Mouse (Mus musculus) CD8-positive naive resting alpha-beta T cell, adult 2 months (primary cell): ENCODE measurements around the gene 1700021F07Rik.

Experiments
- DNase-seq, 2 experiments: peaks; one replicate each; pipeline ENCODE4 v3.0.0; 2022; ENCODE audit warnings: low read depth in 2 of 2, low spot score in 2 of 2

Gene 1700021F07Rik

GRCm38 (mm10) chr2:173522376-173522775 is at the start of gene 1700021F07Rik:
1700021F07Rik (plus strand) TSS chr2:173522586.
- no peak for DNase-seq

GRCm38 (mm10) chr2:173473233-173473632 is 49.2 kb upstream of the 1700021F07Rik start:
- DNase-seq: no peak

GRCm38 (mm10) chr2:173479050-173479449 is 43.3 kb upstream of the 1700021F07Rik start:
- DNase-seq: no peak

DNA sequence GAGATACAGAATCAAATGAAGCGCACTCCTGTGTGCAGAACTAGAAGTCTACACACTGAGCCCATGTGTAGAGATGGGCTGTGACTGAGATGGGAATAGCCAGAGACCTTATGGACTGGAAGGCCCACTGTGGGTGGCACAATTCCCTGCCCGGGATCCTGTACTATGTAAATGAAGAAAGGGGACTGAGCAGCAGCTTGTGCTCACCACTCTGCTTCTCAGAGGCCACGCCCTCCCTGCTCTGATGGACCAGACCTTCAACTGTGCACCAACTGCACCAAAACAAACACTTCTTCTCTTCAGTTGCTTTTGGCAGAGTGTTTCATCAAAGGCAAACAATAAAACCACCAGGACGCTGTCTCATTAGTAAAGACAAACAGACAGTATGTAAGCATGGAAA is 37.9 kb upstream of the 1700021F07Rik start:
- no peak for DNase-seq

DNA sequence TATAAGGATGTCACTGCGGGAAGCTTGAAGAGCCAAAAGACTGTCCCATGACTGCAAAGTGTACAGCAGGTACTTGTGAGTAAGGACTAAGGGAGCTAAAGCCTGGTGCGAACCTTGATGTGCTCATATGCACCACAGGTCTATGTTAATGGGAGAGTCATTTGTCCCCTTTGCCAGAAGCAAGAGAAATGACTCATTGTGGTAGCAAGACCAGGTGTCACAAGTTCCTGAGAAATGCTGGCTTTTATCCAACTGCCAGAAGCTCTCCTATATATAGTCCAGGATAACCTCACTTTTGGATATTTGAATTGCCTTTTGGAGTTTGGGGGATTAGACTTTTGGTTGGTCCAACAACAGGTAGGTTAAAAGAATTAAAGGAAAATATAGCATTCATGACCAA is 22.8 kb upstream of the 1700021F07Rik start:
- DNase-seq: no peak

GRCm38 (mm10) chr2:173513977-173514376 is 8.4 kb upstream of the 1700021F07Rik start:
- no peak for DNase-seq

GRCm38 (mm10) chr2:173515186-173515585 is 7.2 kb upstream of the 1700021F07Rik start:
- DNase-seq: no peak

- DNase-seq: no peak
Measured at GRCm38 (mm10) chr2:173516150-173516855, 6.1 kb upstream of the 1700021F07Rik start.

DNA sequence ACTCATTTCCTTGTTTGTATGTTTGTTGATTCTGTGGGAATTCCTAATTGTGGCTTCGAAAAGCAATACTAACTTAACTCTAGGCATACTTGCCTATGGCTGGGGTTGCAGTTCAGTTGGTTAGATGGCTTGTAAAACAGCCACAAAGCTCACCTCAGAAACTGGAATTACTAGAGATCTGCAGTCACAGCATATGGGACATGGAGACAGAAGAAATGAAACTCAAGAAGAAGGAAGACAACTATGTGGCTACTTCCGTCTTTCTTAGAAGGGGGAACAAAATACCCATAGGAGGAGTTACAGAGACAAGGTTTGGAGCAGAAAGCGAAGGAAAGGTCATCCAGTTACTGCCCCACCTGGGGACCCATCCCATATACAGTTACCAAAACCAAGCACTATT is 6.1 kb downstream of the 1700021F07Rik start:
- DNase-seq: no peak

DNA sequence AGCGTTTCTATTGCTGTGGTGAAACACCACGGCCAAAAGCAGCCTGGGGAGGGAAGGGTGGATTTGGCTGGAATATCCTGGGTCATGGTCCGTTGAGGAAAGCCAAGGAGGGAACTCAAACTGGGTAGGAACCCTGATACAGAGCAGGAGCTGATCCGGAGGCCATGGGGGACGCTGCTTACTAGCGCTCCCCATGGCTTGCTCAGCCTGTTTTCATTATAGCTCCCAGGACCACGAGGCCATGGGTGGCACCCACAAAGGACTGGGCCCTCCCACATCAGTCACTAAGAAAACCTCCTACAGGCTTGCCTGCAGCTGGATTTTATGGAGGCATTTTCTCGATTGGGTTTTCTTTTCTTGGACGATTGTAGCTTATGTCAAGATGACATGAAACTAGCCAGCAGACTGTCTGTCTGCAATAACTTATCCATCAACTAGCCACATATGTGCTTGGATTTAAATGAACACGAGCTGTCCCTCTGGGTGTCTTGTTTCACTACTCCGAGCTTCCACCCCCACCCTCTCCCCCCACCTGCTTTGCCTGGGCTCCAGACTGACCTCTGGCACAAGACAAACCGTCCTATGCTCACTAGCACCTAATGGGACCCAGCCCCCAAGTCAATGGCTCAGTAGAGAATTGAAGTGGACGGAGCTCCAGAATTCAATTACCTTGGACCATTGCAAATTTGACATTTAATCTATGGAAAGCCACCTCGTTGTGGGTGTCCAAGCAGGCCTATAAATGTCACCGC is 10.5 kb downstream of the 1700021F07Rik start:
- no peak for DNase-seq

DNA sequence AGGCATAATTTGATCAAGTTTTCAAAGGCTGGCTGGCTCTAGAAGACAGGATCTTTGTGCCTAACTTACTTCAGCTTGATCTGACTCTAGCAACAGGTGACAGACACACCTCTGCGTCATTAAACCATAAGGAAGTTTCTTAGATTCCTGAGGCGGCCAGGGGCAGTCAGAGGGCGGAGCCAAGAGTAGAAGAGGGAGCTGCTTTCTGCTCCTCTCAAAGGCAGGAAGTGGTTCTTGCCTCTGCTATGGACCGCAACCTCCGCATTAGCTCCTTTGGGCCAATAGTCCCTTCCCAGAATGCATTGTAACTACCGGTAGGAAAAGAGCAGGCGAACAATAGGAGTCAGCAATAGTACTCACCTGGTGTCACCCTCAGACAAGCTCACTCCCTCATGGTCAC is 12.2 kb downstream of the 1700021F07Rik start:
- DNase-seq: peak; percentile 61 to 69

- no peak for DNase-seq
Measured at GRCm38 (mm10) chr2:173535390-173535789, 13.0 kb downstream of the 1700021F07Rik start.

- no peak for DNase-seq
Measured at GRCm38 (mm10) chr2:173535886-173536285, 13.5 kb downstream of the 1700021F07Rik start.

DNA sequence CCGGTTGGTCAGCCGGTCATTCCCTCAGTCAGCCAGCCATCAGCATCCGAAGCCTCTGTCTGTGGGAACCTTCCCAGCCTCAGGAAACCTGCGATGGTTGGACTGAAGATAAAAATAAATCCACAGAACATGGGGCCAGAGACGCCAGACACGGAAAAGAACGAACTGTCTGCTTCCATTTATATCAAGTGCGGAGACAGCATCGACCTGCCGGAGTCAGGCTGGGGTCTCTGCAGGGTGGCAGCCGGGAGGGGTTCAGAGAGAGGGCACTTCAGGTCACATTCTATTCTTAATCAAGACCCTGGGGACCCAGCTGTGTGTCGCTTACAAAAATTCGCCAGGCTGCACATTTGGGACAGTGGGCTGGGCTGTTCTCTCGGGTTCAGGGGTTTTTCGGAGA is 17.4 kb downstream of the 1700021F07Rik start:
- no peak for DNase-seq

- peak; percentile 20 to 27 for DNase-seq
Measured at GRCm38 (mm10) chr2:173541748-173542147, 19.4 kb downstream of the 1700021F07Rik start.

DNA sequence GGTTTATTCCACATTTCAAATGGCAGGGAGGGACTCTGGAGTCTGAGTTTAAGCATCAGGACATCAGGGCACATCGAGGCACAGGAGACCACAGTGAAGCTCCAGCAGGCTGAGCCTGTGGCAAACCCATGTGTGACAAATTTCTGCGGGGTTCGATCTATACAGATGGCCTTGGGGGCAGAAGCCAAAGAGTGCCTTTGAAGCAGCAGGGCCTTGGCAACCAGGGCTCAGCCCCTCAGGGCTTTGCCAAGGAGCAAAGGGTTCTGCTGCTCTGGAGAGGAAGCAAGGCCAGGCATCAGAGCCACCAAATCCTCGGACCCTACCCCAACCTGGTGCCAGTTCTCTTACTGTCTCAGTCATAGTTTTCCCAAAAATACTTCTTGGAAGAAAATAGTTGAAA is 20.3 kb downstream of the 1700021F07Rik start:
- no peak for DNase-seq

- peak; percentile 79 to 84 for DNase-seq
Measured at GRCm38 (mm10) chr2:173545992-173546703, 23.8 kb downstream of the 1700021F07Rik start.

DNA sequence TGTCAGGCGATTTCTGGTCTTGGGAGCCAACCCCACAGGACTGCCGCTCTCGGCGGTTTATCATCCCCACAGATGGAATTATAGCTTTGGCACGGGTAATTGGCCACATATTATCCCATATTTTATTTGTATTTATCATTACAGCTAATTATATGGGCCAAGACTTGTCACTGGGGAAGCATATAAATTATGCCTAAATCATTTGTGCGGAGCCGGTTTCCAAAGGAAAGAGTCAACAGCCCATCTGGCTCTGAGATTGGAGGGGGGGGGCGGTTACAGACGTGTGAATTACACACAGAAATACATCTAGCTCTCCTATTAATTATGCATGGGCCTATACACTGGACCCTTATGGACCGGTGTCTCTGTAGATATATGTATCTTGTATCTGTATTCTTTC is 26.9 kb downstream of the 1700021F07Rik start:
- DNase-seq: no peak

DNA sequence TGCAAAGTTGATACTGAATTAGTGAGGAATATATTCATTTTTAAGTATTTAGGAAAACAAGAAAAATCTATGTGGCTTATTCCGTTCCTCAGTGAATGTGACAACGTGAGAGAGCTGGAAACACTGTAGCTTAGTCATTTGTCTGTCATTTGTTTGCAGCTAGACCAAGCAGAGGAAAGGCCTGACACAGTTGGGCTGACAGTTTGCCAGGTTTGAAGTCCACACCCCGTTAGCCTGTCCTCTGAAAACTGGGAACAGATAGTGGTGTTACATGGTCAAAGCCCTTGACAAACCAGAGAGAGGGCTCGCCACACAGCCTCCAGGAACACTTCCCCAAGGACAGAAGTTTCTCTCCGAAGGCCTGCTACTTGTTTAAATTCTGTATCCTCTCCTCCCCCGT is 28.3 kb downstream of the 1700021F07Rik start:
- no peak for DNase-seq

DNA sequence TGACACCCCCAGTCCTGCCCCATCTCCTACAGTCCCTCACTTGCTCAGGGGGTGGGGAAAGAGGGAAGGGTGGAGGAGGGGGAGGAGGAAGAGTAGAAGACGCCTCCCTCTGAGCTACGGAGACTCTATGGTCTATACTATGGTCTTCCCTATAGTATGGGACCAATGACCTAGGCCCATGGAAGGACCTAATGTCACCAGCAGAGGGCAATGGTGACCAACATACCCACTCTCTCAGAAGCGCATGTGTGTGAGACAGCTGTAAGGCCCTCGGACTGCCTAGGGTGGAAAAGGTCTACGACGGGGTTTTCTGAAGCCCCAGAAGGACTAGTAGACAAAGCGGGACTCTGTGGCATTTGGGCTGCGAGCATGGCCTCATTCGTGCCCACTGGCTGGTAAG is 31.5 kb downstream of the 1700021F07Rik start:
- peak in 1 of 2 experiments; percentile 28 for DNase-seq

GRCm38 (mm10) chr2:173558754-173559396 is 36.5 kb downstream of the 1700021F07Rik start:
- no peak for DNase-seq
